Mouse (Mus musculus) left cerebral cortex, adult 6 months (tissue): ENCODE data around the gene Vmn2r34. TPM values are rescaled to one million over a fixed set of nuclear protein-coding genes. Genes with fewer than 3 reads are reported as not detected.

Source experiments
- long read RNA-seq, 2 experiments: library from polyadenylated mRNA; unstranded; transcript quantifications; one replicate each; pipeline ENCODE4 v2.0.0; 2019 to 2020
- polyA plus RNA-seq: library from polyadenylated mRNA; unstranded; fragments of <200 nt; fragmentation: Nextera tagmentation; gene quantifications from 2 replicates; pipeline ENCODE4 v1.2.3, GENCODE M21; 2021

Vmn2r34 gene
- not detected in 2 replicates for polyA plus RNA-seq
- long read RNA-seq, experiment 1 = 0 reads
- long read RNA-seq, experiment 2 = 0 reads

GRCm38 (mm10) chr7:7689413-7689812 is at the start of gene Vmn2r34:
Gene Vmn2r34 (minus strand): TSS chr7:7689513.

Other genes with a start within 250 kb of the Vmn2r34 start
- not detected in 2 replicates for gene Vmn2r32, start 209.5 kb downstream of the Vmn2r34 start, polyA plus RNA-seq
- gene Vmn2r33, start 122.7 kb downstream of the Vmn2r34 start, polyA plus RNA-seq = not detected in 2 replicates
- gene Vmn2r35, start 130.4 kb upstream of the Vmn2r34 start, polyA plus RNA-seq = not detected in 2 replicates
- not detected in 2 replicates for gene Vmn2r36, start 213.0 kb upstream of the Vmn2r34 start, polyA plus RNA-seq